Mouse (Mus musculus) embryo, embryonic 10 days (tissue): Measurements from ENCODE around the gene Ift43.

Experiments
- DNase-seq: peaks from one replicate; pipeline ENCODE4 v3.0.0-alpha.2; 2015; ENCODE audit warnings: low spot score

Gene Ift43

GRCm38 (mm10) chr12:86082481-86083012, at the start of gene Ift43:
TSS of gene Ift43 (plus strand) at chr12:86082541.
- DNase-seq = peak; percentile 94

GRCm38 (mm10) chr12:86035586-86035985, 46.8 kb upstream of the Ift43 start:
- no peak for DNase-seq

GRCm38 (mm10) chr12:86036368-86037166, 45.8 kb upstream of the Ift43 start:
- peak; percentile 21 for DNase-seq

GRCm38 (mm10) chr12:86037235-86037921, 45.0 kb upstream of the Ift43 start:
- peak; percentile 73 for DNase-seq

- DNase-seq = no peak
These were observed 43.3 kb upstream of the Ift43 start for GRCm38 (mm10) chr12:86039078-86039477.

GRCm38 (mm10) chr12:86039751-86040150, 42.6 kb upstream of the Ift43 start:
- DNase-seq = no peak

- DNase-seq = no peak
These were observed 36.2 kb upstream of the Ift43 start for GRCm38 (mm10) chr12:86046141-86046540.

- DNase-seq = no peak
These were observed 35.6 kb upstream of the Ift43 start for GRCm38 (mm10) chr12:86046776-86047175.

GRCm38 (mm10) chr12:86047376-86047775, 35.0 kb upstream of the Ift43 start:
- no peak for DNase-seq

GRCm38 (mm10) chr12:86049813-86050212, 32.5 kb upstream of the Ift43 start:
- DNase-seq = no peak

- no peak for DNase-seq
These were observed 30.9 kb upstream of the Ift43 start for GRCm38 (mm10) chr12:86051477-86051876.

- DNase-seq = no peak
These were observed 27.0 kb upstream of the Ift43 start for GRCm38 (mm10) chr12:86055306-86055705.

- no peak for DNase-seq
These were observed 25.4 kb upstream of the Ift43 start for GRCm38 (mm10) chr12:86056976-86057375.

GRCm38 (mm10) chr12:86057516-86057915, 24.8 kb upstream of the Ift43 start:
- DNase-seq = no peak

- DNase-seq = no peak
These were observed 23.0 kb upstream of the Ift43 start for GRCm38 (mm10) chr12:86059341-86059740.

GRCm38 (mm10) chr12:86064796-86065195, 17.5 kb upstream of the Ift43 start:
- no peak for DNase-seq

GRCm38 (mm10) chr12:86071432-86071831, 10.9 kb upstream of the Ift43 start:
- no peak for DNase-seq

- no peak for DNase-seq
These were observed 7.7 kb upstream of the Ift43 start for GRCm38 (mm10) chr12:86074681-86075080.

- no peak for DNase-seq
These were observed 7.0 kb upstream of the Ift43 start for GRCm38 (mm10) chr12:86075358-86075757.

- no peak for DNase-seq
These were observed 5.9 kb upstream of the Ift43 start for GRCm38 (mm10) chr12:86076321-86076901.

- DNase-seq = peak; percentile 66
These were observed 5.0 kb upstream of the Ift43 start for GRCm38 (mm10) chr12:86077322-86077721.

GRCm38 (mm10) chr12:86077736-86078135, 4.6 kb upstream of the Ift43 start:
- no peak for DNase-seq

GRCm38 (mm10) chr12:86078176-86078552, 4.2 kb upstream of the Ift43 start:
- DNase-seq = no peak
